26 mouse cellular contexts compared by ENCODE assay signal in the genomic region with DNA sequence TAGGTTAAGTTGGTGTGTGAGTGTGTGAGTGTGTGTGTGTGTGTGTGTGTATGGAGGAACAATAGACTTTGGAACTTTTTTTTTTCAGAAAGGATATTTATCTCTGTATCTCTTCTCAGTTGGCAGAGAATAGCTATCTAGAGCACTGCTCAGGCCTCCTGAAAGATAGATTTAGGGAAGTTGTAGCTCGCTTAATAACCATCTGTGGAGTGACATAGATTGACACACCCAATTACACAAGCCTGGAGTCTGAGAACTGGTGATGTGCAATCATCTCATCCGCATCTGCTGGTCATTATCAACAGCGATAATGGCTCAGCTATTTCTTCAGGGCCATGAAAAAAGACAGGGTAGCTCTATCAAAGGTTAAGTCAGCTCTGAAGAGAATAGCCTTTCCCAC. TPM values are rescaled to one million over a fixed set of nuclear protein-coding genes. Genes with fewer than 3 reads are reported as not detected.
DNase-seq lines count a peak whose midpoint lies in the region; ATAC-seq and TF ChIP-seq lines count a peak whose summit lies in the region.
"Had no signal": no experiment of that assay in that cellular context is flagged by ENCODE, and none has a peak within 500 bp of the region (broad histone marks: within the 10 kb centered on the region; RNA-seq: fewer than 3 reads in every experiment).

No protein-coding gene starts in this region.

- no peaks in the 10 kb centered on the region for H3K27me3 ChIP-seq in limb, embryonic 15.5 days
- H3K27me3 ChIP-seq in limb, embryonic 10.5 days (ENCODE audit: low read depth, poor library complexity, severe bottlenecking) = no peaks in the 10 kb centered on the region
- H3K27me3 ChIP-seq in liver, postnatal 0 days (ENCODE audit: insufficient read depth, low read length) = no peaks in the 10 kb centered on the region
- H3K27me3 ChIP-seq in hindbrain, embryonic 14.5 days (ENCODE audit: control insufficient read depth, insufficient read depth, low read length) = no peaks in the 10 kb centered on the region
- no peaks in the 10 kb centered on the region for H3K27me3 ChIP-seq in midbrain, embryonic 14.5 days (ENCODE audit: control insufficient read depth, insufficient read depth, low read length)
- H3K27me3 ChIP-seq: forebrain, embryonic 15.5 days; heart, embryonic 15.5 days; hindbrain, embryonic 15.5 days; limb, embryonic 12.5 days had no signal

- 52% methylated on average over 3 of the region's 3 CpGs for WGBS in limb, embryonic 15.5 days
- WGBS in limb, embryonic 10.5 days = 59% methylated on average over 3 of the region's 3 CpGs
- WGBS in liver, postnatal 0 days (ENCODE audit: insufficient replicate concordance) = 28% methylated on average over 3 of the region's 3 CpGs
- 71% methylated on average over 3 of the region's 3 CpGs for WGBS in hindbrain, embryonic 14.5 days
- 79% methylated on average over 3 of the region's 3 CpGs for WGBS in midbrain, embryonic 14.5 days

- H3K9ac ChIP-seq in limb, embryonic 15.5 days = no peak overlapping the region
- H3K9ac ChIP-seq in liver, postnatal 0 days (replicated peaks) = no peak overlapping the region
- H3K9ac ChIP-seq in hindbrain, embryonic 14.5 days = no peak overlapping the region
- no peak overlapping the region for H3K9ac ChIP-seq in midbrain, embryonic 14.5 days (replicated peaks; ENCODE audit: low read length)
- H3K9ac ChIP-seq: forebrain, embryonic 15.5 days; heart, embryonic 15.5 days; hindbrain, embryonic 15.5 days; limb, embryonic 12.5 days; lung, embryonic 14.5 days; midbrain, embryonic 12.5 days had no signal

- H3K4me1 ChIP-seq in limb, embryonic 15.5 days = peaks cover 80% of the 10 kb centered on the region
- peaks cover 89% of the 10 kb centered on the region for H3K4me1 ChIP-seq in limb, embryonic 10.5 days
- H3K4me1 ChIP-seq in liver, postnatal 0 days (ENCODE audit: insufficient read depth) = peaks cover 69% of the 10 kb centered on the region
- peaks cover 36% of the 10 kb centered on the region for H3K4me1 ChIP-seq in hindbrain, embryonic 14.5 days (replicated peaks; ENCODE audit: control insufficient read depth, insufficient read depth, low read length)
- peaks cover 15% of the 10 kb centered on the region for H3K4me1 ChIP-seq in midbrain, embryonic 14.5 days (ENCODE audit: control insufficient read depth, insufficient read depth, low read length)

- DNase-seq in limb, embryonic 10.5 days (ENCODE audit: low spot score) = no peak
- DNase-seq in liver, postnatal 0 days = no peak
- no peak for DNase-seq in hindbrain, embryonic 14.5 days (ENCODE audit: low spot score)
- no peak for DNase-seq in midbrain, embryonic 14.5 days
- DNase-seq in cerebellum, postnatal 25 days = no peak
- DNase-seq: adrenal gland, postnatal 10 days; cerebellum, adult 8-10 months; gastrocnemius, postnatal 10 days; heart, adult 18-20 months; heart, postnatal 4 days; kidney, adult 8-10 months; kidney, postnatal 25 days; layer of hippocampus, postnatal 36 days; lung, embryonic 14.5 days; right cerebral cortex, postnatal 25 days; spleen, adult 18-20 months; thymus, postnatal 25 days had no signal

- no peak for ATAC-seq in limb, embryonic 15.5 days (ENCODE audit: insufficient number of reproducible peaks, low FRiP score, low TSS enrichment, low read depth)
- peak; percentile 76 for ATAC-seq in granulocyte monocyte progenitor cell, adult 5-6 weeks (replicated peaks; ENCODE audit: poor library complexity, severe bottlenecking)
- peak; percentile 47 for ATAC-seq in liver, postnatal 0 days
- ATAC-seq in neutrophil, adult 5-6 weeks (ENCODE audit: extremely low read depth, insufficient number of reproducible peaks, low FRiP score, poor library complexity, severe bottlenecking) = peak; percentile 47
- ATAC-seq in hindbrain, embryonic 14.5 days (ENCODE audit: low FRiP score) = no peak
- no peak for ATAC-seq in midbrain, embryonic 14.5 days (ENCODE audit: low FRiP score, low TSS enrichment)
- ATAC-seq: forebrain, embryonic 15.5 days had no signal

- H3K4me3 ChIP-seq in limb, embryonic 15.5 days = no peak overlapping the region
- H3K4me3 ChIP-seq in limb, embryonic 10.5 days = no peak overlapping the region
- H3K4me3 ChIP-seq in liver, postnatal 0 days (ENCODE audit: low read depth, low read length) = no peak overlapping the region
- no peak overlapping the region for H3K4me3 ChIP-seq in hindbrain, embryonic 14.5 days (replicated peaks; ENCODE audit: low read length)
- H3K4me3 ChIP-seq in midbrain, embryonic 14.5 days (replicated peaks; ENCODE audit: low read depth, low read length) = no peak overlapping the region
- H3K4me3 ChIP-seq: embryonic facial prominence, embryonic 10.5 days; forebrain, embryonic 15.5 days; heart, embryonic 15.5 days; hindbrain, embryonic 15.5 days; limb, embryonic 12.5 days; midbrain, embryonic 12.5 days had no signal

- TF ChIP-seq EP300 in liver, postnatal 0 days (IDR thresholded peaks at IDR 0.05; ENCODE audit: low read depth) = peak; percentile 56; the same call in 1 of the 2 replicates

- 0 out of 2 replicates have a peak overlapping the region, but pooled peaks have one; percentile 3 for H3K27ac ChIP-seq in limb, embryonic 15.5 days
- no peak overlapping the region for H3K27ac ChIP-seq in limb, embryonic 10.5 days
- peak overlapping the region; percentile 50 for H3K27ac ChIP-seq in liver, postnatal 0 days (ENCODE audit: low read depth)
- no peak overlapping the region for H3K27ac ChIP-seq in hindbrain, embryonic 14.5 days
- no peak overlapping the region for H3K27ac ChIP-seq in midbrain, embryonic 14.5 days (replicated peaks; ENCODE audit: low read depth, low read length)
- H3K27ac ChIP-seq: embryonic facial prominence, embryonic 10.5 days; hindbrain, embryonic 15.5 days; midbrain, embryonic 12.5 days had no signal

- H3K4me2 ChIP-seq in limb, embryonic 15.5 days = no peak overlapping the region
- no peak overlapping the region for H3K4me2 ChIP-seq in liver, postnatal 0 days (ENCODE audit: low read depth, low read length)
- H3K4me2 ChIP-seq in hindbrain, embryonic 14.5 days (replicated peaks) = no peak overlapping the region
- H3K4me2 ChIP-seq in midbrain, embryonic 14.5 days (ENCODE audit: low read length) = no peak overlapping the region
- H3K4me2 ChIP-seq: forebrain, embryonic 15.5 days; heart, embryonic 15.5 days; hindbrain, embryonic 15.5 days; limb, embryonic 12.5 days; lung, embryonic 14.5 days; midbrain, embryonic 12.5 days had no signal

- no peaks in the 10 kb centered on the region for H3K9me3 ChIP-seq in limb, embryonic 15.5 days
- H3K9me3 ChIP-seq in limb, embryonic 10.5 days (replicated peaks) = no peaks in the 10 kb centered on the region
- H3K9me3 ChIP-seq in liver, postnatal 0 days (ENCODE audit: low read length) = no peaks in the 10 kb centered on the region
- H3K9me3 ChIP-seq in hindbrain, embryonic 14.5 days (ENCODE audit: control insufficient read depth, low read length) = no peaks in the 10 kb centered on the region
- no peaks in the 10 kb centered on the region for H3K9me3 ChIP-seq in midbrain, embryonic 14.5 days (ENCODE audit: control insufficient read depth, low read length)
- H3K9me3 ChIP-seq: embryonic facial prominence, embryonic 10.5 days; forebrain, embryonic 15.5 days; heart, embryonic 15.5 days; hindbrain, embryonic 15.5 days; limb, embryonic 12.5 days; midbrain, embryonic 12.5 days had no signal

- H3K36me3 ChIP-seq in limb, embryonic 15.5 days = no peaks in the 10 kb centered on the region
- no peaks in the 10 kb centered on the region for H3K36me3 ChIP-seq in limb, embryonic 10.5 days
- H3K36me3 ChIP-seq in liver, postnatal 0 days (replicated peaks; ENCODE audit: insufficient read depth, low read length) = no peaks in the 10 kb centered on the region
- H3K36me3 ChIP-seq in hindbrain, embryonic 14.5 days (replicated peaks; ENCODE audit: control insufficient read depth, insufficient read depth) = no peaks in the 10 kb centered on the region
- H3K36me3 ChIP-seq in midbrain, embryonic 14.5 days (ENCODE audit: control insufficient read depth, insufficient read depth, low read length) = no peaks in the 10 kb centered on the region
- H3K36me3 ChIP-seq: embryonic facial prominence, embryonic 10.5 days; forebrain, embryonic 15.5 days; heart, embryonic 15.5 days; hindbrain, embryonic 15.5 days; limb, embryonic 12.5 days; midbrain, embryonic 12.5 days had no signal

- no peak for TF ChIP-seq CTCF in liver, postnatal 0 days (IDR thresholded peaks at IDR 0.05; ENCODE audit: low read depth)

RNA-seq across cellular contexts. Expression of gene Notch2, which starts 18.9 kb away (rescaled TPM):
- polyA plus RNA-seq in limb, embryonic 15.5 days (2015; fragmentation: Nextera tagmentation; extraction: Ambion mirVana) = 35.8 and 40.8 TPM in 2 replicates
- polyA plus RNA-seq in limb, embryonic 10.5 days (2016; fragmentation: Nextera tagmentation; extraction: Ambion mirVana) = 22.7 and 29.6 TPM in 2 replicates
- 27.9 TPM in 2 replicates for total RNA-seq in granulocyte monocyte progenitor cell, adult 5-6 weeks (2014; fragmentation: Nextera tagmentation)
- total RNA-seq in granulocyte monocyte progenitor cell, adult 5-6 weeks (2017) = 23.1 and 31.3 TPM in 2 replicates
- polyA plus RNA-seq in liver, postnatal 0 days (2015; fragmentation: Nextera tagmentation; extraction: Ambion mirVana) = 5.1 and 6.2 TPM in 2 replicates
- 219 and 232 TPM in 2 replicates for total RNA-seq in neutrophil, adult 5-6 weeks (2017)
- 14.8 and 15.2 TPM in 2 replicates for polyA plus RNA-seq in hindbrain, embryonic 14.5 days (2014; fragmentation: Nextera tagmentation; extraction: Ambion mirVana)
- polyA plus RNA-seq in midbrain, embryonic 14.5 days (2014; fragmentation: Nextera tagmentation; extraction: Ambion mirVana) = 5.2 and 10.8 TPM in 2 replicates

Comparison
In these comparisons a context has a peak if more than half of its experiments do, and no peak if none do; other contexts are left out.
1. H3K27ac ChIP-seq: peak in limb, embryonic 15.5 days (single experiment) and liver, postnatal 0 days (single experiment); none in limb, embryonic 10.5 days (single experiment), hindbrain, embryonic 14.5 days (single experiment) and midbrain, embryonic 14.5 days (single experiment).
2. ATAC-seq: peak in granulocyte monocyte progenitor cell, adult 5-6 weeks (single experiment), liver, postnatal 0 days (single experiment) and neutrophil, adult 5-6 weeks (single experiment); none in limb, embryonic 15.5 days (single experiment), hindbrain, embryonic 14.5 days (single experiment) and midbrain, embryonic 14.5 days (single experiment).